Mouse (Mus musculus) embryonic fibroblast, embryonic 13.5 days (primary cell): ENCODE measurements around the gene Rapgef5.

Experiments used
- CTCF ChIP-seq: IDR thresholded peaks from 2 replicates; pipeline ENCODE4 v1.5.1; 2011; ENCODE audit warnings: mild to moderate bottlenecking, control low read depth, low read length, moderate library complexity, borderline replicate concordance; ENCODE audit not compliant: insufficient read depth
- POLR2A ChIP-seq: IDR thresholded peaks from 2 replicates; pipeline ENCODE4 v1.6.1; 2011; ENCODE audit warnings: low read depth, mild to moderate bottlenecking, control low read depth, low read length, moderate library complexity

- no peak for TF ChIP-seq POLR2A
- no peak for TF ChIP-seq CTCF
Observed at GRCm38 (mm10) chr12:117736928-117737327, 220.6 kb downstream of the Rapgef5 start.
